Mouse (Mus musculus): ENCODE measurements around the gene Csrp1. TPM values are rescaled to one million over a fixed set of nuclear protein-coding genes. Genes with fewer than 3 reads are reported as not detected.
A peak's percentile ranks its signal among the peaks of the same experiment; 100 is the strongest.

Csrp1 gene
- polyA plus RNA-seq, 1 experiment: 33.7 TPM

DNA sequence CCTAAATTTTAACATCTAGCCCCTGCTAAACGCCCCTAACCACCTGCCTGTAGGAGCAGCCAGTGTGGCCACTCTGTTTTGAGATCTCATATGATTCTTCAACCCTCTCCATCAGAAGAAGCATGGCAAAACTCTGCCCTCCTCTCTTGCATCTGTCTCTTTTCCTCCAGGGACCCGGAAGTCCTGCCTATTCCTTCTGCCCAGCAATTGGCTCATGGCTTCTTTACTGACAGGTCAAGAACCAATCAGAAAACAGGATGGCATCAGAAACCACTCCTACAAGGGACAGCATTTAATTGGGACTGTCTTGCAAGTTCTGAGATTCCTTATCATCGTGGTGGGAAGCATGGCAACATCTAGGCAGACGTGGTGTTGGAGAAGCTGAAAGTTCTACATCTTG lies 11.5 kb upstream of the Csrp1 start:
- peaks cover 3% of the 10 kb centered on the region; the same call in 1 of the 2 replicates for H3K4me1 ChIP-seq (ENCODE audit: control insufficient read depth, insufficient read depth, insufficient read length, low read length)
- H3K4me3 ChIP-seq (ENCODE audit: insufficient read depth, low read depth, low read length): no peak overlapping the region
- H3K27ac ChIP-seq (replicated peaks; ENCODE audit: low read depth, low read length): no peak overlapping the region

DNA sequence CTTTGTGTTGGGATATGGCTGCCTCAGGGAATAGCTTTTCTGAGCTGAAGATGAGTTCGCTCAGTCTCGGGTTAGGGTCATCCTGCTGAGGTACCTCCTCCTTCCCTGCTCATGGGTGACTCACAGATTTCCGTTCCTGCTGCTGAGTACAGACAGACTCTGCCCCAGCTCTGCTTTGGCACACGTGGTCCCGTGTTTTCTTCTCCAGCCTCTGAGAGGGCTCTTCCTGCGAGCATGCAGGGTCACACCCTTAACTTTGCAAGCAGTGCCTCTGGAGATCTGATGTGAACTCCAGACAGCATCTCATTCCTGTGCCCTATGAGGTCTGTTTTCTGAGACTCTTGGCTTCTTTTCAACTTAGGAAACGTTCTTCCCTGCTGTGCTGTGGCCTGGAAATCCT lies 8.7 kb upstream of the Csrp1 start:
- H3K27ac ChIP-seq (replicated peaks; ENCODE audit: low read depth, low read length): peak overlapping the region; percentile 15; the same call in 1 of the 2 replicates
- peaks cover 3% of the 10 kb centered on the region; the same call in 1 of the 2 replicates for H3K4me1 ChIP-seq (ENCODE audit: control insufficient read depth, insufficient read depth, insufficient read length, low read length)
- H3K4me3 ChIP-seq (ENCODE audit: insufficient read depth, low read depth, low read length): no peak overlapping the region

DNA sequence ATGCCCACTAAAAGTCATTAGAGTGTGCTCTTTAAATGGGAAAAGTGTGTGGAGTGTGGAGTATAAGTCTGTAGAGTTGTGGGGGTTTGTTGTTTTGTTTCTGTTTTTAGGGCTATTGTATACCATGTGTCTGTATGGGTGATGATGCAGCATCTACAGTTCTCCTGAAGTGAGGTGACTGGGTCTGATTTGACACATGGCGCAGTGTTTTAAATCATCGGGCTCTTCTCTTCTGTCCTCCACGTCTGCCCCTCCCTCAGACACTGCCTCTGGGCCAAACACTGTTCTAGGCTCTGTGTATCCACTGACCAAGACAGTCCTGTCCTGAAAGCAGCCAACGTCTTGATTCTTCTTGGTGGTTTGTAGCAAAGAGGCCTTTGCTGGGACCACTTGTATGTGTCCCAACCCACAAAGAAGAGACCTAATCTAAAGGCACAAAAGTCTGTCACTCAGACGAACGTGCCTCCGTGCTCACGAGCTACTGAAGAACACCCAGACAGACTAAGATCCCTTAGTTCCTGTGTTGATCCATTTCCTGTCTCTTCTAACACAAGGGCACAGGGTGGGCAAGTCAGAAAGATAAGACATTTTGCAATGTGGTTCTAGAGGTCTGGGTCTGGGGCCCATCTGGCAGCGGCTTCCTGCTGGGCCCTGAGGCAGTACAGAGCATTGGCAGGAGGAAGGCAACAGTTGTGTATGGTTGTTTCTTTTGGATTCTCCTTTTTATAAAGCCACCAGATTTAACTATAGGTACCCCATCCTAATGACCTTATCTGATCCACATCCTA lies 5.6 kb upstream of the Csrp1 start:
- peaks cover 3% of the 10 kb centered on the region; the same call in 1 of the 2 replicates for H3K4me1 ChIP-seq (ENCODE audit: control insufficient read depth, insufficient read depth, insufficient read length, low read length)
- no peak overlapping the region for H3K27ac ChIP-seq (replicated peaks; ENCODE audit: low read depth, low read length)

DNA sequence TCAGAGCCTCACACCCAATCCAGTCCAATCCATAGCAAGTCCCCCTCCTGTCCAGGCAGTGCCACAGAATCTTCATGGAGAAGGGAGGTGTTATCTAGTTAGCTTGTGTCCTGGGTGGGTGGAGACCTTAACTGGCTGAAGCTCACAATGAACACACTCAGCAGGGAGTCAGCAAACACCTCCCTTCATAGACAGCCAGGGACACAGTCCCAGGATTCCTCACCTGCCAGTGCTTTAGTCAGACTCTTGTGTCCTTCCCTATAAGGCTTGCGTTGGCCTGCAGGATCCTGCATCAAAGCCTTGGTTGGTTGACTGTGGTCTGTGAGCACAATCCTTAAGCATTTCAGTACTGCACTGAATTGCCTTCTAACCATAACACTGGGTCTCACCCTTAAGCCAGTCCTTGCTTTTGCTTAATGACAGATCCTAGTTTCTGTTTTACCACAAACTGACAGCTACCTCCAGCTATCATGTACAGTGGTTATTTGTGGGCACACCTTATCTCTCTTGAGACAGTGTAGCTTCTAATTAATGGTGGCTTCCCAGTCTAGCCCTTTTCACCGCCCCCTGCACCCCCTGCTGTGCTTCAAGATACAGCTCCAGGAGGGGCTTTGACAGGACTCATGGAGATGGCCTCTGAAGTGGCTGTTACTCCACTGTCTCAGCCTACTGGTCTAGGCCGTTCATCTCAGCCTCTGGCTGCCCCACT lies 4.8 kb upstream of the Csrp1 start:
- Histone ChIP-seq H3K4me1 (ENCODE audit: control insufficient read depth, insufficient read depth, insufficient read length, low read length) (peaks cover 3% of the 10 kb centered on the region; the same call in 1 of the 2 replicates), H3K4me3 (ENCODE audit: insufficient read depth, low read depth, low read length) (no peak overlapping the region), H3K27ac (replicated peaks; ENCODE audit: low read depth, low read length) (no peak overlapping the region)

More for the DNA sequence above, 5.6 kb upstream of the Csrp1 start:
- no peak overlapping the region for H3K4me3 ChIP-seq (ENCODE audit: insufficient read depth, low read depth, low read length)

DNA sequence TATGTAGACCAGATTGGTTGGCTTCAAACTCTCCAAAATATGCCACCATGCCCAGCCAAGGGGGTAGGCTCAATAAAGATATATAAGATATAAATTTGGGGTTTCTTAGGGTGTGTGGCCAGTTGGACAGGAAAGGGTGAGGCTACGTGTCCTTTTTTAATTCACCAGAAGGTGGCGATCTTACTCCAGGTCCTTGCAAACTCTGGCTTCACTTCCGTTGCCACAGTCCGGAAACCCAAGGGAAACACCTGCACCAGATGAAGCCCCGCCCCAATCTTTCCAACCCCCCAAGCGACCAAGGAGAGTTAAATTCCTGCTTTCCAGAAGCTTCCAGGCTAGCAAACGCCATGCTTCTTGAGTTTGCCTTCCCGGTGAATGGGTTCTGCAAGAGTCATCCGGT lies 375 bp upstream of the Csrp1 start:
- Histone ChIP-seq H3K4me3 (ENCODE audit: insufficient read depth, low read depth, low read length) (no peak overlapping the region), H3K4me1 (ENCODE audit: control insufficient read depth, insufficient read depth, insufficient read length, low read length) (no peaks in the 10 kb centered on the region; the same call in 1 of the 2 replicates), H3K27ac (replicated peaks; ENCODE audit: low read depth, low read length) (peak overlapping the region; percentile 81)

DNA sequence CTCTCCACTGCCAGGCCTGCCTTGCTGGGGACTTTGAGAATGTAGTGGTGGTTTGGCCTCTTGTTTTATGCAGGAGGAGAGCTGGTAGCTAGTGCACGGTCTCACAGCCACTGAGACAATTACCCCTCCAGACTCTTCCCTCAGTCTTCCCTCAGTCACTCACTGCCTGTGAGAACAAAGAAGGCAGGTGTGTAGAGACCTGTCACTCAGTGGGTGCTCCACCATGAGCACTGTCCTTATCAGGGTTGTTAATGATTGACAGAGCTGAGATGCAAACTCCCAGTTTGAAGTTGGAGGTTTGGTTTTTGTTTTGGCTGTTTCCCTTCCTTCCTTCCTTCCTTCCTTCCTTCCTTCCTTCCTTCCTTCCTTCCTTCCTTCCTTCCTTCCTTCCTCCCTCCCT lies 3.2 kb downstream of the Csrp1 start:
- H3K27ac ChIP-seq (replicated peaks; ENCODE audit: low read depth, low read length): no peak overlapping the region
- peaks cover 2% of the 10 kb centered on the region; the same call in 1 of the 2 replicates for H3K4me1 ChIP-seq (ENCODE audit: control insufficient read depth, insufficient read depth, insufficient read length, low read length)
- no peak overlapping the region for H3K4me3 ChIP-seq (ENCODE audit: insufficient read depth, low read depth, low read length)

DNA sequence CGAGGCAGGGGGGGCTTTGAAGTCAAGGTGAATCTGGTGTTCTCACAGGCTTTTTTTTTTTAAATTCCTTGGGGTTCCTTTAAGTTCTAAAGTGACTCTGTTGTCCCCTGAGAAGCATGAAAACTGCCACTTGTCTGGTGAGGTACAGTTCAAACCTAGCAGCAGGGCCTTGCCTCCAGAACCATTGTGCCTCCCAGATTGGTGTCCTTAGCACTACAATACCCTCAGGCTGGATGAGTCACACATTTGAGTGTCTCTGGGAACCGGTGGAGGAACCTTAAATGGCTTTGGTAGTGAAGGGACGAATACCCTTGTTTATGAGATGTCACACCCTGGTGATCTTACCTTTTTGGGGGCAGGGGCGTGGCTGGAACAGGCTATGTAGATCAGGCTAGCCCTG lies 4.3 kb downstream of the Csrp1 start:
- Histone ChIP-seq H3K27ac (replicated peaks; ENCODE audit: low read depth, low read length) (no peak overlapping the region), H3K4me1 (ENCODE audit: control insufficient read depth, insufficient read depth, insufficient read length, low read length) (peaks cover 2% of the 10 kb centered on the region; the same call in 1 of the 2 replicates)

DNA sequence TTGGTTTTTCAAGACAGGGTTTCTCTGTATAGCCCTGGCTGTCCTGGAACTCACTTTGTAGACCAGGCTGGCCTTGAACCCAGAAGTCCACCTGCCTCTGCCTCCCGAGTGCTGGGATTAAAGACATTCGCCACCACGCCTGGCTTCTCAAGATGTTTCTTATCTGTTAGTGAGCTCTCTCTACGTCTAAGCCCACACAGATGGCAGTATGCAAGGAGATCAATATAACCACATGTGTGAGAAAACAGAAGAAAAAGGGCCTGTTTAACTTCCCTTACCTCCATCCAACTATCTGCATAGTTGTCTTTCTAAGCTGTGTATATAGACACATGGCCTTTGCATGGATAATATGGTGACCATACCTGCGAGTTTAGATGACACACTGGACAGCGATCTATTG lies 5.5 kb downstream of the Csrp1 start:
- H3K27ac ChIP-seq (replicated peaks; ENCODE audit: low read depth, low read length): peak overlapping the region; percentile 36

More for the DNA sequence above, 4.3 kb downstream of the Csrp1 start:
- no peak overlapping the region for H3K4me3 ChIP-seq (ENCODE audit: insufficient read depth, low read depth, low read length)

DNA sequence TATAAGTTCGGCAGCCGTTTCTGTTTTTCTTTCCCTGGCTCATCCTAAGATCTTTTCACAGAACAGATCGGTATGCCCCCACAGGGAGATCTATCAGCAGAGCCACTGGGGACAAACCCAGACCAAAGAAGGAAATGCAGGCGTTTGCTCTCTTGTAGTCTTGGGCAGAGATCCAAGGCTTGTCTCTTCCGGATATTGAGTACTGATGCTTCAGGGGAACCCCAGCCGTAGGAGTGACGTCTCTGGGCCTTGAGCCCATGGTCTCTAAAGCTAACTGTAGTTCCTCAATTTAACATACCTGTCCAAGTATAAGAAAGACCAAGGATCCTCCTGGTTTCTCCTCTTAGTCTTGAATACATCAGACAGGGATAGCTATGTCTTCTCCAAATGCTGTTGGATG lies 6.1 kb downstream of the Csrp1 start:
- Histone ChIP-seq H3K27ac (replicated peaks; ENCODE audit: low read depth, low read length) (peak overlapping the region; percentile 51), H3K4me3 (ENCODE audit: insufficient read depth, low read depth, low read length) (no peak overlapping the region), H3K4me1 (ENCODE audit: control insufficient read depth, insufficient read depth, insufficient read length, low read length) (0 out of 2 replicates have a peak, but pooled peaks cover 2% of the 10 kb centered on the region)

More for the DNA sequence above, 5.5 kb downstream of the Csrp1 start:
- H3K4me1 ChIP-seq (ENCODE audit: control insufficient read depth, insufficient read depth, insufficient read length, low read length): 0 out of 2 replicates have a peak, but pooled peaks cover 2% of the 10 kb centered on the region
- H3K4me3 ChIP-seq (ENCODE audit: insufficient read depth, low read depth, low read length): no peak overlapping the region

DNA sequence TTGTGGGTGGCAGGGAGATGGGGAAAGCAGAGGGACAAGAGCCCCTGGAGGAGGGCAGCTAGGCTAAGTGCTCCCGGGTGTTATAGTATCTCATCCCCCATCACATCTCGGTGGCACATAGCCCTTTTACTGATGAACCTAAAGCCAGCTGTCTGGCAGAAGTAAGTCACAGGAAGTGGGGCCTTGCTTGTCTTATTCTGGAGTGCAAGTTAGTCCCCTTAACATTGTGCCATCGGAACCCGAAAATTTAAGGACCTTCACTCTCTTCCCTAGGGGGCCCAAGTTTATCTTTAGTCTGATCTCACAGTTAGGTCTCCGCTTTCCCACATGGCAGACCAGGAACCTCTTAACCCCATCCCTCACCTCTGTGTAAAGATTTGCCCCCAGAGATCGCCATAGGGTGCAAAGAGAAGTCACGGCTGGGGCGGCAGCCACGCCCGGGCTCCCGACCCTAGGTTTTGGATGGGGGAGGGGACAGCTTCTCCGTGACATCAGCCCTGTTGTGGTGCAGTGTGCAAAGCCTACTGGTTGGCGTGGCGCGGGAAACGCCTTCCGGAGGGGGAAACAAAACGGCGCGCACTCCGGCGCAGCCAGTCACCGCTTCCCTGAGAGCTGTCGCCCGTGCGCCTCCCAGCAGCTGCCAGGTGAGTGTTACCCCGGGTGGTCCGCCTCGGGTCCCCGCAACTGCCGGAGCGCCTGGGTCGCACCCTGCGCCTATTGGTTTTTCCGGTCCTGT lies 8.9 kb downstream of the Csrp1 start:
- peaks cover 10% of the 10 kb centered on the region; the same call in 1 of the 2 replicates for H3K4me1 ChIP-seq (ENCODE audit: control insufficient read depth, insufficient read depth, insufficient read length, low read length)
- H3K27ac ChIP-seq (replicated peaks; ENCODE audit: low read depth, low read length): peak overlapping the region; percentile 94
- H3K4me3 ChIP-seq (ENCODE audit: insufficient read depth, low read depth, low read length): peak overlapping the region; percentile 78

DNA sequence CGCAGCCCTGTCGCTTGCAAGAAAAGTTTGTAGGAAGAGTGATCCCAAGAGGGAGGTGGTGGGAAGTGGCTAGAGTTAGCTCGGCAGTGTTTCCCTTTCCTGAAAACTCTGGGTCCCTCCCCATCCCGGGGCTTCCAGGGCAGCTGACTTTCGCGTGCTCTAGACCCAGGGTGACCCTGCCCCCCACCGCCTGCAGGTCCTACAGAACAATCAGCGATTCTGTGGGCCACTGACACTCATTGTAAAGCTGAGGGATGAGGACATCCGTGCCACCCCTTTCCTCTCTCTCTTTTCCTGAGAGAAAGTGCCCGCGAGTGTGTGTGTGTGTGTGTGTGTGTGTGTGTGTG lies 9.5 kb downstream of the Csrp1 start:
- peaks cover 13% of the 10 kb centered on the region; the same call in 1 of the 2 replicates for H3K4me1 ChIP-seq (ENCODE audit: control insufficient read depth, insufficient read depth, insufficient read length, low read length)
- peak overlapping the region; percentile 78 for H3K4me3 ChIP-seq (ENCODE audit: insufficient read depth, low read depth, low read length)
- peak overlapping the region; percentile 85 for H3K27ac ChIP-seq (replicated peaks; ENCODE audit: low read depth, low read length)

DNA sequence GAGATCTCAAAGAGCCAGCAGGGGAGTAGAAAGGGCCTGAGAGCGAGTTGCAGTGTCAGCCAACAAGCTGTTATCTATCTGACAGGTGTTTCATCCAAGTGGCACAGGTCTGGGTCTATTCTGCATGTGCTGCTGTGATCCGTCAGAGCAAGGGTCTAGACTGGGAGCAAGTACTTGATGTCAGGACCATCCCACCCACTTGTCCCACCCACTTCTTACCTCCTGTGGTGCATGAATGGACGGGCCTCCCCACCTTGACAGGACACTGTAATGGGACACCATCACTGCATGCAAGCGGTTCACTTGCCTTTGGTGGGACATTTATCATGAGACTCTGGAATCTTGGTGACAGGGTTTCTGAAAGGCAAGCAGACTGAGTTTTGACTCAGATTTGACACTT lies 10.0 kb downstream of the Csrp1 start:
- H3K4me3 ChIP-seq (ENCODE audit: insufficient read depth, low read depth, low read length): peak overlapping the region; percentile 78

DNA sequence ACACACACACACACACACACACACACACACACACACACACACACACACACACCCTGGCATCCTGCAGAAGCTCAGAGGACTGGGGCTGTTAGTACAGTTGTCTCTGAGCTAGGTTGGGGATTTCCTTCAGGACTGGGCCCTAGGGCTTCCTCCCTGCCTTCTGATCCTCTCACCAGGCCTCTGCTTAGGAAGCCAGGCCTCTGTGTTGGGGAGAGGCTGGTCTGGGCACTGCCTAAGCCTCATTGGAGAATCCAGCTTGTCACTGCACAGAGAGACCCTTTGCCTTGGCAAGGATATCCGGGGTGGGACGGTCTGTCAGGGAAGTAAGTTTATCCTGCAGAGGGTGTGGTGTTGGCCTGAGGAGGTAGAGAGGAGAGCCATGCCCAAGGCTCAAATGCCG lies 10.4 kb downstream of the Csrp1 start:
- peaks cover 19% of the 10 kb centered on the region for H3K4me1 ChIP-seq (ENCODE audit: control insufficient read depth, insufficient read depth, insufficient read length, low read length)

More for the DNA sequence above, 10.0 kb downstream of the Csrp1 start:
- H3K27ac ChIP-seq (replicated peaks; ENCODE audit: low read depth, low read length): peak overlapping the region; percentile 85
- peaks cover 15% of the 10 kb centered on the region; the same call in 1 of the 2 replicates for H3K4me1 ChIP-seq (ENCODE audit: control insufficient read depth, insufficient read depth, insufficient read length, low read length)

DNA sequence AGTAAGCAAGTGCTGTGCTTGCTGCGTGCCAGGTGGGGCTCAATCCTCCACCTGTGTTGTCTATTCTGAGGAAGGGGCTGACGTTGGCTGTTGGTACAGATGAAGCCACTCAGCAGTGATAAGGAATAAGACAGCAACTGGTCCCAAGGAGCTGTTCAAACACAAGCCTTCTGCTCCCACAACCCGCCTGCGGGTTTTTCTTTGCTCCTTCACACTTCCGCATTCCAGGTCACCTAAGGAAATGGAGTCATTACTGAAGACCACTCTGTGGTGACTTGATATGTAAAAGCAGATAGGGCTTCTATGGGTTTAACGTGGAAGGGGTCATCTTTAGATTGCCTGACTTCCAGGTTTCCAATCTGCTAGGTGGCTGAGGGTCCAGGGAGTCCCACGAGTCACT lies 11.5 kb downstream of the Csrp1 start:
- H3K27ac ChIP-seq (replicated peaks; ENCODE audit: low read depth, low read length): peak overlapping the region; percentile 85
- peaks cover 20% of the 10 kb centered on the region for H3K4me1 ChIP-seq (ENCODE audit: control insufficient read depth, insufficient read depth, insufficient read length, low read length)

More for the DNA sequence above, 10.4 kb downstream of the Csrp1 start:
- Histone ChIP-seq H3K27ac (replicated peaks; ENCODE audit: low read depth, low read length) (peak overlapping the region; percentile 85), H3K4me3 (ENCODE audit: insufficient read depth, low read depth, low read length) (peak overlapping the region; percentile 78)

More for the DNA sequence above, 11.5 kb downstream of the Csrp1 start:
- peak overlapping the region; percentile 78 for H3K4me3 ChIP-seq (ENCODE audit: insufficient read depth, low read depth, low read length)

All from brown adipose tissue, adult 24 weeks (tissue).